Mouse (Mus musculus) T-helper 17 cell (primary cell): ENCODE measurements at regions not wholly inside any gene's neighbourhood (a gene's known extent, or its start where the extent isn't known, plus 50 kb on each side); places are given as distances from the start of the nearest gene placed in this dataset.

Experiments
- in situ Hi-C, 2 experiments: fragments of 300-600 bp; cut with MboI, MseI; formaldehyde crosslinking; loops; 1 replicate in 1 of 2; 2 replicates in 1 of 2; pipeline ENCODE4 v1.15.1; 2025; ENCODE audit warnings: high pct_unique_total_duplicates in 2 of 2

GRCm38 (mm10) chr13:42498351-42498750, 182.1 kb upstream of the Phactr1 start:
- in situ Hi-C loops, result loop anchor here in 1 of 2 experiments (10.0 kb wide), 1 partner anchor 504 kb away; no protein-coding TSS in a partner anchor

GRCm38 (mm10) chr13:42507535-42507934, 172.9 kb upstream of the Phactr1 start:
- in situ Hi-C loops, result no loop called here

GRCm38 (mm10) chr13:42518686-42519085, 161.7 kb upstream of the Phactr1 start:
- in situ Hi-C loops, result no loop called here

DNA sequence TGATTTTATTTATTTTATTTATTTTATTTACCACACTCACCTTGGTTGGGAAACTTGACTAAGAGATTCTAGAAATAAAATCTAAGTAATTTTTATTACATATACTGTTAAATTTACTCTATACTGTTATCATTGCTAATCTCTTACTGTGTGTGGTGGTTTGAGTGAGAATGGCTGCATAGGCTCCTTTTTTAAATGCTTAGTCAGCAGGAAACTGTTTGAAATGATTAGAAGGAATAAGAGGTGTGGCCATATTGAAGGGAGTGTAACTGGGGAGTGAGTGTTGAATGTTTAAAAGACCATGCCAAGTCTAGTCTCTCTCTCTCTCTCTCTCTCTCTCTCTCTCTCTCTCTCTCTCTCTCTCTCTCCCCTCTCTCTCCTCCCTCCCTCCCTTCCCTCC, 157.9 kb upstream of the Phactr1 start:
- in situ Hi-C loops, result no loop called here

DNA sequence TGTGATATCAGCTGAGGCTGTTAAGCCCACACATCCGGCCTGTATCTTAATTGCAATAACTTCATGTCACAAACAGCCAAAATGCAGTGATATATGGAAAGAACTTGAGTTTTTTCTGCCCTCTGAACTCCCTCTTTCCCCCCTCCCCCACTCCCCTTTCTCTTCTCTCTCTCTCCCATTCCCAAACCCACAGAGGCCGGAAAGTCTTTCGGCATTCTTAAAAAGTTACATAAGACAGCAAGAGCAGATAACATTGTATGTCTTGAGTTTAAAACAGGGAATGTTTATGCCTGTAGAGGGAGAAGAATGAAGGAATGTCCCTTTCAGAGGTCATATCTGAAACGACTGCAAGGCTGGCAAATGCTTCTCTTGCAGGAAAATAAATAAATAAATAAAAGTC, 154.3 kb upstream of the Phactr1 start:
- in situ Hi-C loops, result no loop called here

DNA sequence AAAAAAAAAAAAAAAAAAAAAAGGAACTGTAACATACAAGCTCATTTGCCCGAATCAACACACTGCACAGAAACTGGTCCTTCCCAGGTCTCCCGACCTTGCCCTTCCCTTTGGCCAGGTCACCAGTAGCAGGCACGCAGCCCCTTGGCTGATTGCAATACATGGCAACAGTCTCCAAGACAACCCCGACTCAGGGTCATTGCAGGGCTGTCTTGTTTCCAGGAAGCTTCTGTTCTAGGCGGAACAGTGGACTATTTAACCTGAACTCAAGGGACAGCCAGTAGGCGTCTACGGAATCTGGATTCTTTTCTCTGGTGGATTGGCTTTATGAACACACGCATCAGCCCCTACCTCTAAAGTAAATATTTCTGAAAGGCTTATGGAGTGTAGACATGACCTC, 153.5 kb upstream of the Phactr1 start:
- in situ Hi-C loops, result no loop called here

DNA sequence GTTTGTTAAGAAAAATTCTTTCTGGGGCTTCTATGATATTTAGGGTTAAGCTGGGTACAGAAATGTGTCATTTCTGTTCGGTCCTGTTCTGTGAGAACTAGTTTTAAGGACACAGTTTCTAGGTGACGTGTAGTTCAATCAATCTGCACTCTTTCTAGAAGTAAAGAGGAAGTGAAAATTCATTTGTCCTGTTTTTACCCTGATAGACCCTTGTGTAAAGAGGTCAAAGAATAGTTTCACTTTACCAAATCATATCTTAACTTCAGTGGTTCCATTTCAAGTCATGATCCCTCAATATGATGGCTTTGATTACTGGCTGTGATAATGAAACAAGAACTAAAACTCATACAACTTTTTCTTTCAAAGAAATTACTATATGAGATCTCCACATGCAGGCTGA, 152.3 kb upstream of the Phactr1 start:
- in situ Hi-C loops, result no loop called here

GRCm38 (mm10) chr13:42536501-42537210, 143.8 kb upstream of the Phactr1 start:
- in situ Hi-C loops, result no loop called here

- in situ Hi-C loops, result no loop called here
Measured at GRCm38 (mm10) chr13:42538046-42538445, 142.4 kb upstream of the Phactr1 start.

- in situ Hi-C loops, result loop anchor here in 1 of 2 experiments (10.0 kb wide), 1 partner anchor 960 kb away; no protein-coding TSS in a partner anchor
Measured at GRCm38 (mm10) chr13:42544536-42545094, 135.8 kb upstream of the Phactr1 start.

DNA sequence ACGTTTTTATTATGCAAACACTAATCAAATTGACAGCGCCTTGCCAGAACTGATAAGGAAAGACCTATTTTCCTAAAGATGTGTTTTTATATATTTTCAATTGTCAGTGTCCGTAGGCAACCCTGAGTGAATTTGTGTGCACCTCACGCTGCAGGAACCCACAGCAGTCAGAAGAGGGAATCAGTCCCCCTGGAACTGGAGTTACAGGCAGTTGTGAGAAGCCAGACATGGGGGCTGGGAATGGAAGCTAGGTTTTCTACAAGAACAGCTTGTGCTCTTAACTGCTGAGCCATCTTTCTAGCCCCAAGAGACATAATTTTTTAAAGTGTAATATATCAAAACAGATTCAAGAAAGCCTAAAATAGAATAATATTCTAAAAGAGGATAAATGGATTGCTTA, 134.0 kb upstream of the Phactr1 start:
- in situ Hi-C loops, result loop anchor here in 1 of 2 experiments (10.0 kb wide), 1 partner anchor 958 kb away; no protein-coding TSS in a partner anchor

DNA sequence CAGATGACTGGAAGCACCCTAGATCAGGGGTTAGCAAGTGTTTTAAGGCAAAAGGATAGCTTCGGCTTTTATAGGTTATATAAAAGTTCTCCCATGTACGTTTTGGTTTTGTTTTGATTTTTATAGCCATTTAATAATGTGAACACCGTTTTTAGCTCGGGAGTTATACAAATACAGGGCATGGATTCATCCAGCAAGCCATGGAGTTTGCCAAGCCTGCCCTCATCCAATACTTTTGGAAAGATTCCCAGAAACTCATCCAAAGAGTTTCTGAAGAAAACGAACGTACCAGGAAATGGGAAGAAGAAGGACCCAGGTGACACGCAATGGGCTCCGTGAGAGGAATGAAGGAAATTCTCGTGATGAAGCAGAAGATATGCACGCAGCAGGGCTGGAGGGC, 133.6 kb upstream of the Phactr1 start:
- in situ Hi-C loops, result loop anchor here in 1 of 2 experiments (10.0 kb wide), 1 partner anchor 958 kb away; no protein-coding TSS in a partner anchor

DNA sequence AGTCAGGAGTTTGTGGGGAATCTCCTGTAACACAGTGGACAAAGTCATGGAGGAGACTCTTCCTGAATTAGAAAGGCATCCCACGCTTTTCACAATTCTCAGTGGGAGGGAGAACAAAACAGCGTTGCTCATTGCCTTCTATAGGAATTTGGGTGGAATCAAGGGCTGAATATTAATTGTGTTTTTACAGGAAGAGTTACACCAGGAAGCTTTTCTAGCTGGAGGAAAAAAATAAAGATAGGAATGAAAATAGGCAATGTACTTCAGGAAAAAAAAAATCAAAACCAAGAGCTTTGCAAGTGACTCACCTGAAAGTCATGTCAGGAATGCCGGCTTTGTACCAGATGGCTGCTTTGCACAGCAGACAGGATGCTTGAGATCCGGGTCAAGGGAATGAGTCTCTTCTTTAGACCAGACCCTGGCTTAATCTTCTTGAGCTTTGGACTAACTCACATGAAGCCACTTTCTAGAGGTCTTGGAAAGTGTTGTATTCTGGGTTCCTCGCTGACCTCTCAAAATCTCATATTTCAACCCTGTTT, 131.3 kb upstream of the Phactr1 start:
- in situ Hi-C loops, result loop anchor here in 1 of 2 experiments (10.0 kb wide), 1 partner anchor 956 kb away; no protein-coding TSS in a partner anchor

DNA sequence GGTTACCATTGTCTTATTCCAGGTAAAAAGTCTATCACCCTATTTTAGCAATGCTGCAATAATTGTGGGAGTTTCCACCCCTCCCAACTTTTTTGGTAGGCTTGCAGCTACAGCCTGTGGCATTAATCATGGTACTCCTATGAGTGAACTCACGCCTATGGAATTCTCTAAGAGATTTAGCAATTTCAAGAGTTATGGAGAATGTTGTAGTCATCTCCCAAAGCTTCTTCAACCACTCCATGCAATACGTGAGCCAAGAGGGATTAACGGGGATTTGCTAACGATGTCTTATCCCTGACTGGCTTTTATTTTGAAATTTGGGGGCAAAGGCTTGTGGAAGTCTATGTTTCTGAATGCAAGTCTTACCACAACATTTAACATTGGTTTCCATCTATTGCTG, 125.5 kb upstream of the Phactr1 start:
- in situ Hi-C loops, result no loop called here

GRCm38 (mm10) chr13:42558526-42558925, 121.9 kb upstream of the Phactr1 start:
- in situ Hi-C loops, result no loop called here

GRCm38 (mm10) chr13:42561446-42561845, 119.0 kb upstream of the Phactr1 start:
- in situ Hi-C loops, result no loop called here

DNA sequence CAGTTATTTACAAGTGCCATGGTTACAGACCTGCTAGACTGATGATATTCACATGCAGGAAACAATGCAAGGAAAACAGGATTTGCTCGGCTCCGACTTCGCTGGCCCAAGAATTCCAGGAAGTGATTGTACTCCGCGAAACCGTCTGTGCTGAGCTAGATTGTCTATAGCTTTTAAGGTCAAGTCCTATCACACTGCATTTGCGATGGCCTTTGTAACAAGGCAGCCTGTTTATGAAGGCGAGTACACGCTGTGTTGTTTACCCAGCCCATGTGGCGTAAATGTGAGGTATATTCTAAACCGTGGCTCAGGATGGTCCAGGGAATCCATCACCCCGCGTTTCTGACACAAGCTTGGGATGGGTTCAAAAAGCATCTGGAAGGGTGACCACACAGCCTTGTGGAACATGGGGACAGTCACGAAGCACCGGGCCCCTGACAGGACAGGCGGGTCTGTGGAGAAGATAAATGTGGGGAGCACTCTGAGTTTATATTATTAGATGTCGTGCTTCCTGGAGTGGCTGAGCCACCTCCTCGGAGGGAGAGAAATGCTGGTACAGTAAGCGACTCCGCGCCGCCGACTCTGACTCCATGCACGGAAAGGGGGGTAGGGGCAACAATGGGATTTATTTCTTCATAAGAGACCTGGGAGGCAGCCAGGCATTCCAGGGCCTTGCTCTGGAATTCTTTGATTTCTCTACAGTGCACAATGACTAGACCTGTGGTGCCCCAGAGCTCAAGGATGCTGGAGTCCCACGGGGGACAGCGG, 114.9 kb upstream of the Phactr1 start:
- in situ Hi-C loops, result no loop called here

DNA sequence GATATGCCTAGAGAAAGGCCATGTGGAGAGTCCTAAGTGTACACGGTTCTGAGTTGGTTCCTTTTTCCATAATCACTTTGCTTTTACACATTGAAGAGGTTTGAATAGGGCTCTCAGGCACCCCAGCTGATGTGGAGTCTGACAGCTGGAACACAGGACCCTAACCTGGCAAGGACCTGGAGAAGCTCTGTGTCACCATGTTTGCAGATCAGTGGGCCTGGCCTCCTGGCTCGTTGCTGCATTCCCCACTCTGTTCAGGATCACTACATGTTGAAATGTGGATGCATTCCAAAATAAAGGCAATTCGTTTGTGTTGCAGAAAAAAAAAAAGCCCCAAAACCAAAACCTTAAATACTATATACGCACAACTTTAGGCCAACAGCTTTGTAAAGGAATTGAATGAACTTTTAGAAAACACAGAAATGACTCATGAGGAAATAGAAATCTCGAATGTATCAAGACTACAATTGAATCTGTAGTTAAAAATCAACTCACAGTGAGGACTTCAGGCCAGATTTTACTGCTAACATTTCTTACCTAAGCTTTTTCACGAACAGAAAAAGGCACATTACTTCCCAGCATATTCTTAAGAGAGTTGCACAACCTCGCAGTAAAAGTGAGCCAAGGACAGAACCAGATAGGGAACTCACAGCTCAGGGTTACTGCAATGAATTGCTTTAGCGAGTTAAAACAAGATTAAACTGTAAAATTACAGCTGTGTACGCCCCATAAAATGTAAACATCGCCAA, 109.6 kb upstream of the Phactr1 start:
- in situ Hi-C loops, result no loop called here

- in situ Hi-C loops, result no loop called here
Measured at GRCm38 (mm10) chr13:42574189-42574588, 106.2 kb upstream of the Phactr1 start.

- in situ Hi-C loops, result loop anchor here (25.0 kb wide), 2 partner anchors 864 to 1264 kb away; no protein-coding TSS in a partner anchor
Measured at GRCm38 (mm10) chr13:42575725-42576426, 104.5 kb upstream of the Phactr1 start.
